Mouse (Mus musculus): Measurements from ENCODE around the gene Srsx. TPM values are rescaled to one million over a fixed set of nuclear protein-coding genes. Genes with fewer than 3 reads are reported as not detected.

Srsx gene
- not detected in 4 replicates for total RNA-seq (2023)

GRCm38 (mm10) chrX:123222381-123222780, at the start of gene Srsx:
Srsx (minus strand) TSS chrX:123222481.

GRCm38 (mm10) chrX:123246807-123247206, 24.5 kb upstream of the Srsx start, which contains the start of gene Gm17577:
Gm17577 (minus strand) TSS chrX:123246907.

Other genes with a start within 250 kb of the Srsx start
- not detected in 4 replicates for gene Gm17521, start 192.8 kb downstream of the Srsx start, total RNA-seq (2023)
- gene Cldn34c1, start 119.0 kb downstream of the Srsx start, total RNA-seq (2023), result 0.77 to 2.2 TPM (median 1.4 TPM) in 4 replicates
- gene Gm17577, start 24.4 kb upstream of the Srsx start, total RNA-seq (2023), result not detected in 4 replicates

Measured in B cell, adult 62 days (primary cell).